Mouse (Mus musculus): ENCODE measurements around the gene Ppp1r15a. TPM values are rescaled to one million over a fixed set of nuclear protein-coding genes. Genes with fewer than 3 reads are reported as not detected.

Ppp1r15a gene
- polyA plus RNA-seq (2015; fragmentation: Nextera tagmentation; extraction: Ambion mirVana): 17.8 and 18.4 TPM in 2 replicates

GRCm38 (mm10) chr7:45525809-45526473 lies at the start of gene Ppp1r15a, which contains the start of gene Plekha4:
Gene Ppp1r15a (minus strand): TSS chr7:45526268.
Gene Plekha4 (plus strand): TSS chr7:45526330.
- Histone ChIP-seq H3K27me3 (replicated peaks) (no peaks in the 10 kb centered on the region), H3K9ac (replicated peaks) (peak within 1 kb of the TSS; percentile 93), H3K4me2 (peak within 1 kb of the TSS; percentile 82), H3K27ac (replicated peaks) (peak within 1 kb of the TSS; percentile 91), H3K4me3 (replicated peaks) (peak within 1 kb of the TSS; percentile 72), H3K4me1 (peaks cover 42% of the 10 kb centered on the region), H3K36me3 (no peaks in the 10 kb centered on the region), H3K9me3 (replicated peaks) (no peaks in the 10 kb centered on the region)
- WGBS: under 1% methylated on average over 54 of the region's 54 CpGs
- ATAC-seq (ENCODE audit: low FRiP score): peak; percentile 86

GRCm38 (mm10) chr7:45574472-45575379 lies 48.7 kb upstream of the Ppp1r15a start:
- Histone ChIP-seq H3K4me3 (replicated peaks) (no peak overlapping the region), H3K4me1 (peaks cover 21% of the 10 kb centered on the region), H3K27me3 (replicated peaks) (no peaks in the 10 kb centered on the region), H3K9me3 (replicated peaks) (no peaks in the 10 kb centered on the region), H3K36me3 (peaks cover 22% of the 10 kb centered on the region), H3K27ac (replicated peaks) (no peak overlapping the region), H3K4me2 (no peak overlapping the region), H3K9ac (replicated peaks) (no peak overlapping the region)
- 87% methylated on average over 15 of the region's 15 CpGs for WGBS
- ATAC-seq (ENCODE audit: low FRiP score): no peak

DNA sequence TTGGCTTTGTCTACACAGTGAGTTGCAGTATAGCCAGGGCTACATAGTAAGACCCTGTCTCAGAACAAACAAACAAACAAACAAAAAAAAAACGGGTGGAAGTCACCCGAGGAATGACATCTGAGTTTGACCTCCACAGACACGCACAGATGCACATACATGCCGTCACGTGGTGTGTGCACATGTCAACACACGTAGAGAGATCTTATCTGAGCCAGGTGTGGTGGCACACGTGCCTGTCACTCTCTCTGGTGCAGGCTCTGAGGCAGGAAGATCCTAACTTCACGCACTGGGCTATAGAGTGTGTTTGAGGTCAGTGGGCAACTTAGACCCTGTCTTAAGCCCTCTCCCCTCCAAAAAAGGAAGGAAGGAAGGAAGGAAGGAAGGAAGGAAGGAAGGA lies 47.9 kb upstream of the Ppp1r15a start:
- no peak for ATAC-seq (ENCODE audit: low FRiP score)
- H3K27me3 ChIP-seq (replicated peaks): no peaks in the 10 kb centered on the region
- H3K4me3 ChIP-seq (replicated peaks): no peak overlapping the region
- H3K4me2 ChIP-seq: no peak overlapping the region
- 85% methylated on average over 8 of the region's 8 CpGs for WGBS
- no peak overlapping the region for H3K9ac ChIP-seq (replicated peaks)
- peaks cover 22% of the 10 kb centered on the region for H3K36me3 ChIP-seq
- H3K4me1 ChIP-seq: peaks cover 24% of the 10 kb centered on the region
- H3K27ac ChIP-seq (replicated peaks): no peak overlapping the region
- H3K9me3 ChIP-seq (replicated peaks): no peaks in the 10 kb centered on the region

GRCm38 (mm10) chr7:45571966-45572365 lies 45.9 kb upstream of the Ppp1r15a start:
- Histone ChIP-seq H3K27me3 (replicated peaks) (no peaks in the 10 kb centered on the region), H3K9me3 (replicated peaks) (no peaks in the 10 kb centered on the region), H3K27ac (replicated peaks) (no peak overlapping the region), H3K36me3 (peaks cover 12% of the 10 kb centered on the region), H3K9ac (replicated peaks) (no peak overlapping the region), H3K4me3 (replicated peaks) (no peak overlapping the region), H3K4me1 (peaks cover 39% of the 10 kb centered on the region), H3K4me2 (no peak overlapping the region)
- 56% methylated on average over 1 of the region's 1 CpGs for WGBS
- no peak for ATAC-seq (ENCODE audit: low FRiP score)

DNA sequence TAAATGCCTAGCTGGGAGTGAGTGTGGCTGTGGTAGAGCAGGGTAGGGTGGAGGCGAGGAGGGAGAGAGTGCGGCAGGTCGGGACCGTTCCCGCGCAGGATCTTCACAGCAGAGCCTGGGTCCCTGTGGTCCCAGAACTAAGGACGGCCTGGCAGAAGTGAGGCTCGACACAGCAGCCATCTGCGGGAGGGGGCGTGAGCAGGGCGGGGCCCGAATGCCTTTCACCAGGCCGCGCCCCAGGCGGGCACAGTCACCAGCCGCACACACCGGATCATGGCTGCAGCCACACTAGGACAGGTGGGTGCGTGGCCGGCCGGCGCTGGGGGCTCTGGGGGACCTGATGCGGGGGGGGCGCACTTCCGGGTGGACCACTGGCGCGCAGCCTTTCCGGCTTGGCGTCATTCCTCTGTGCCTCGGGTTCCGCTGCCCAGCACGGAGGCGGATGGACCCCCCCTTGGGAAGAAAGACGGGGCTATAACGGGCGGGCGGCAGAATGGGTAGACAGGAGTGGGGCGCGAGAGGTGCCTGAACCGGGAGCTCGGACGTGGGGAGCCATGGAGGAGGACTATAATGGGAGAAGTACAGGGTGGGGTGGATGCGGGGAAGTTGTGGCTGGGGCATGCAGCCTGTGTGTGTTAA lies 44.2 kb upstream of the Ppp1r15a start, which contains the start of gene Bcat2:
Bcat2 (plus strand) TSS at position 51 of the 639 bp plus-strand sequence.
- no peaks in the 10 kb centered on the region for H3K36me3 ChIP-seq
- WGBS: under 1% methylated on average over 42 of the region's 42 CpGs
- H3K27ac ChIP-seq (replicated peaks): peak within 1 kb of the TSS; percentile 88
- H3K9ac ChIP-seq (replicated peaks): peak within 1 kb of the TSS; percentile 88
- peak; percentile 71 for ATAC-seq (ENCODE audit: low FRiP score)
- H3K9me3 ChIP-seq (replicated peaks): no peaks in the 10 kb centered on the region
- H3K4me2 ChIP-seq: peak within 1 kb of the TSS; percentile 81
- no peaks in the 10 kb centered on the region for H3K27me3 ChIP-seq (replicated peaks)
- peaks cover 39% of the 10 kb centered on the region for H3K4me1 ChIP-seq
- H3K4me3 ChIP-seq (replicated peaks): peak within 1 kb of the TSS; percentile 71

GRCm38 (mm10) chr7:45568601-45569473 lies 42.8 kb upstream of the Ppp1r15a start:
- H3K9ac ChIP-seq (replicated peaks): peak overlapping the region; percentile 50
- H3K4me2 ChIP-seq: peak overlapping the region; percentile 85
- H3K27ac ChIP-seq (replicated peaks): peak overlapping the region; percentile 88
- peaks cover 39% of the 10 kb centered on the region for H3K4me1 ChIP-seq
- H3K27me3 ChIP-seq (replicated peaks): no peaks in the 10 kb centered on the region
- H3K9me3 ChIP-seq (replicated peaks): no peaks in the 10 kb centered on the region
- no peaks in the 10 kb centered on the region for H3K36me3 ChIP-seq
- H3K4me3 ChIP-seq (replicated peaks): peak overlapping the region; percentile 53
- peak; percentile 25; the same call in 1 of the 2 replicates for ATAC-seq (ENCODE audit: low FRiP score)
- WGBS: 80% methylated on average over 10 of the region's 10 CpGs

DNA sequence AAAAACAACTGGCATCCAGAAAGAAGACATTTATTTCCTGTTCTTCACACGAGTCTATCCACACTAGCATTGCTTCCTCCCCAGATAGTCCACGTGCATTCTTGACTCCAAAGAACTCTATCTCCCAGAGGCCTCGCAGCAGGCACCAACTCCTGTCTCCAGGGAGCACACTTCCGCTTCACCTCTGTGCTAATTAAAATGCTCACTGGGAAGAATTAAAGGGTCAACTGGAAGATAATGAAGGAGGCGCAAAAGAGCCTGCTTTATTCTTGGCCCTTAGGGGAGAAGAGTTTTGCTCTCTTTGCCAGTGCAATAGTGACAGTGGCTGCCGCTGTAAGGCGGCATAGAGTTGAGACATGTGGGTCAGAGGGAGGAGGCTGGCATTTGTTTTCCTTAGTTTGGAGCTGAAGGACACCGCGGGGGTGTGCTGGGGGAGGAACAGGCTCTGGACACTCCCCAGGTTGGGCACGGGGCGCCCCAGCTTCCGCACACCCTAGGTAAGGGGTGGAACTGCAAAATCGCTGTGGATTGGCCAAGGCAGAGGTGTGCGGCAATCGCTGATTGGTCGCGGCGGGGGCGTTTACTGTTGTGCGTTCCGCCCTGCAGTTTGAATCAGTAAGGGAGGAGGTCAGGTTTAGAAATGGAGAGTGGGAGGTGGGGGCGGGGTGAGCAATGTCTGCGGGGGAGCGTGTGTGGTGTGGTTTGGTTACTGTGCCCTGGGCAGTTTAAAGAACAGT lies 41.9 kb upstream of the Ppp1r15a start:
- H3K4me1 ChIP-seq: peaks cover 39% of the 10 kb centered on the region
- peak overlapping the region; percentile 53 for H3K4me3 ChIP-seq (replicated peaks)
- ATAC-seq (ENCODE audit: low FRiP score): peak; percentile 93
- H3K36me3 ChIP-seq: no peaks in the 10 kb centered on the region
- WGBS: 1% methylated on average over 24 of the region's 24 CpGs
- no peaks in the 10 kb centered on the region for H3K27me3 ChIP-seq (replicated peaks)
- no peaks in the 10 kb centered on the region for H3K9me3 ChIP-seq (replicated peaks)
- peak overlapping the region; percentile 50 for H3K9ac ChIP-seq (replicated peaks)
- H3K4me2 ChIP-seq: peak overlapping the region; percentile 85
- H3K27ac ChIP-seq (replicated peaks): peak overlapping the region; percentile 88

DNA sequence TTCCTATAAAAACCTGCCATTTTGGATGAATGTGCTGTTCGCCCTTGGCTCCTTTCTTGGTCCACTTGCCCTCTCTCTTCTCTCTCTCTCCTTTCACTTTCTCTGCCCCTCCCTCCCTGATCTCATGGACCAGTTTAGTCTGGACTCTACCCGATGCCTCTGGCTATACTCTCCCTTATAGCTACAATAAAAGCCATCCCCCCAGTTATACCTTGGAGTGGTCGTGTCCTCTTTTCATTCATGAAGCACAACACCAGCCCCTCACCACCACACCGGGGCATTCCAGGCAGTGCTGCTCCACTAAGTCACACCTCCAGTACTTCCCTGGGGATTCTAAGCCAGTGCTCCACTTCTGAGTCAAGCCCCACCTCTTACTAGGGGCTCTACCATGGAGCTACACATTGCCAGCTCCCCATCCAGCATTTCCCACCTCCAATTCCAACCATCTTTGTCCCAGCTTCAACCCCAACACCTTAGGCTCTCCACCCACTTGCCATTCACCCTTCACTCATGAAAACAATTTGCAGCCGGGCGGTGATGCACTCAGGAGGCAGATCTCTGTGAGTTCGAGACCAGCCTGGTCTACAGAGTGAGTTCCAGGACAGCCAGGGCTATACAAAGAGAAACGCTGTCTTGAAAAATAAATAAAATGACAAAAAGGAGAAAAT lies 41.2 kb upstream of the Ppp1r15a start:
- H3K36me3 ChIP-seq: no peaks in the 10 kb centered on the region
- H3K27ac ChIP-seq (replicated peaks): peak overlapping the region; percentile 88; the same call in 1 of the 2 replicates
- WGBS: 75% methylated on average over 8 of the region's 8 CpGs
- no peak for ATAC-seq (ENCODE audit: low FRiP score)
- no peak overlapping the region for H3K4me3 ChIP-seq (replicated peaks)
- peak overlapping the region; percentile 85 for H3K4me2 ChIP-seq
- H3K9me3 ChIP-seq (replicated peaks): no peaks in the 10 kb centered on the region
- no peaks in the 10 kb centered on the region for H3K27me3 ChIP-seq (replicated peaks)
- peaks cover 38% of the 10 kb centered on the region for H3K4me1 ChIP-seq
- peak overlapping the region; percentile 50; the same call in 1 of the 2 replicates for H3K9ac ChIP-seq (replicated peaks)

DNA sequence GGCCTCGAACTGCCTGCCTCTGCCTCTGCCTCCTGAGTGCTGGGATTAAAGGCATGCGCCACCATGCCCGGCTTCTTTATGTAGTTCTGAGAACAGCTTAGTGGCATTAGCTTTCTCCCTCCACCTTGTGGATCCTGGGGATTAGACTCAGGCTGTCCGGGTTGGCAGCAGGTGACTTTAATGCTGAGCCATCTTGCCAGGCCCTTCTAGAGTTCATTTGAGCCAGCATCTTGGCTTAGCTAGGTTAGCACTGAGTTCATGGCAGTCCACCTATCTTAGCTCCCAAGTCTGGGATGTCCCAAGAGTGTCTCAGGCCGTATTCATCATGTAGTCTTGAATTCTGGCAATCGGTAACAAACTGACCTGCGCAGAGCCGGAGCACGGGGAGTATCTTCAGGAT lies 39.4 kb upstream of the Ppp1r15a start:
- no peak for ATAC-seq (ENCODE audit: low FRiP score)
- no peaks in the 10 kb centered on the region for H3K27me3 ChIP-seq (replicated peaks)
- H3K27ac ChIP-seq (replicated peaks): no peak overlapping the region
- H3K4me1 ChIP-seq: peaks cover 27% of the 10 kb centered on the region
- no peak overlapping the region for H3K9ac ChIP-seq (replicated peaks)
- no peak overlapping the region for H3K4me3 ChIP-seq (replicated peaks)
- H3K9me3 ChIP-seq (replicated peaks): no peaks in the 10 kb centered on the region
- no peak overlapping the region for H3K4me2 ChIP-seq
- WGBS: 93% methylated on average over 9 of the region's 9 CpGs
- no peaks in the 10 kb centered on the region for H3K36me3 ChIP-seq

- H3K27ac ChIP-seq (replicated peaks): no peak overlapping the region
- H3K4me2 ChIP-seq: no peak overlapping the region
- WGBS: 74% methylated on average over 2 of the region's 2 CpGs
- H3K4me3 ChIP-seq (replicated peaks): no peak overlapping the region
- no peak overlapping the region for H3K9ac ChIP-seq (replicated peaks)
- no peak for ATAC-seq (ENCODE audit: low FRiP score)
- no peaks in the 10 kb centered on the region for H3K27me3 ChIP-seq (replicated peaks)
- H3K4me1 ChIP-seq: peaks cover 25% of the 10 kb centered on the region
- no peaks in the 10 kb centered on the region for H3K36me3 ChIP-seq
- no peaks in the 10 kb centered on the region for H3K9me3 ChIP-seq (replicated peaks)
Observed at GRCm38 (mm10) chr7:45564811-45565210, 38.7 kb upstream of the Ppp1r15a start.

Measured in neural tube, embryonic 15.5 days (tissue).